Mouse (Mus musculus) kidney, postnatal 14 days (tissue): Measurements from ENCODE around the gene Lims1.

Experiments
- DNase-seq: peaks from one replicate; pipeline ENCODE4 v3.0.0; 2022; ENCODE audit warnings: mixed read lengths

Lims1 gene

GRCm38 (mm10) chr10:58386997-58387396 lies 63.7 kb downstream of the Lims1 start:
- DNase-seq = no peak

DNA sequence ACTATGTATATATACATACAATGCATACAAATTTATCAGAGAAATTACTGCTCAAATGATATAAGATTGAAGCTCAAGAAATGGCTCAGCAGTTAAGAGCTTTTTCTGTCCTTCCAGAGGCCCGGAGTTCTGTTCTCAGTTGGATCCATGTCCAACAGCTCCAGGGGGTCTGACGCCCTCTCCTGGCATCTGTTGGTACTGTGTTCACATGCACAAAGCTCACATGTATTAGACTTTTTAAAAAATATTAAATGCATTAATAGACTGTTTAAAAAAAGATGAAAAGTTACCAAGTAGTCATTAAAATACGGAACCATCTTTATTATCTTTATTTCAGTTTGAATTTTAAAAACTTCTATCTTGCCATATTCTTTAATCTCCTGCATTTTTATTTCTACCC lies 65.4 kb downstream of the Lims1 start:
- DNase-seq = no peak

DNA sequence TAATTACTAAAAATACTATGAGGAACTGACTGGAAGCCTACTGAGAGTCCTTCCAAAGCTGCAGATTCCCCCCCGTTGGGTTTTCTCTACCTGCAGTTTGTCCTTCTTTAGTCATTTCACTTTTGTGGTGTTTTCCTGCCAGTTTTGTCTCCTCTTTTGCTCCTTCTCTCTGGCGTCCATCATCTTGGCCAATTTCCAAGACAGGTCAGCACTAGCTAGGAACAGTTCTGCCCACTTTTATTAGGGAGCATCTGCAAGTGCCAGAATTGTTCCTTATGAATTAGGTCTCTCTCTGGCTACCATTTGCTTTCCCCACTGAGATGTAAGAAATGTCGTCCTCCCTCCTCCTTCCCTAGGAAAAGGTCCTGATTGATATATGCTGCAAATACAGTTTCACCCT lies 65.9 kb downstream of the Lims1 start:
- DNase-seq = no peak

GRCm38 (mm10) chr10:58392435-58392834 lies 69.2 kb downstream of the Lims1 start:
- no peak for DNase-seq

GRCm38 (mm10) chr10:58393026-58394014 lies 70.1 kb downstream of the Lims1 start:
- DNase-seq = no peak

GRCm38 (mm10) chr10:58394170-58394569 lies 70.9 kb downstream of the Lims1 start:
- DNase-seq = peak; percentile 45

GRCm38 (mm10) chr10:58395315-58395714 lies 72.0 kb downstream of the Lims1 start:
- no peak for DNase-seq

- DNase-seq = no peak
Observed at GRCm38 (mm10) chr10:58395723-58396122, 72.5 kb downstream of the Lims1 start.

DNA sequence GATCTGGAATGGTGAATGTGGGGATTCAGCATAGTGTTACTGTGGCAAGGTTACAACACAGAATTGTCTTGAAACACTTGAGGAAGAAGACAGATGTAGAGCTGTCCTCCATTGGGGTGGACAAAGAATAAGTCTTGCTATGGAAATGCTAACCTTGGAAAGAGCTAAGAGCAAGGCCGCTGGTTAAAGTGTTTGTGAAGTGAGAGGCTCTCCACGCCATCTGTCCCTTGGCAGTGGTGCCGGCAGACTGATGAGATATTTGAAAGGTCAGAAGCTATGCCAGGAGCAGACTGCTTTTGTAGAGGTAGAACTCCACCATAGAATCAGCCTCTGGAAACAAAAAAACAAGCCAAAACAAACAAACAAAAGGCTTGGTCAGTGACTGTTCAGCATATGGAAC lies 73.3 kb downstream of the Lims1 start:
- no peak for DNase-seq

DNA sequence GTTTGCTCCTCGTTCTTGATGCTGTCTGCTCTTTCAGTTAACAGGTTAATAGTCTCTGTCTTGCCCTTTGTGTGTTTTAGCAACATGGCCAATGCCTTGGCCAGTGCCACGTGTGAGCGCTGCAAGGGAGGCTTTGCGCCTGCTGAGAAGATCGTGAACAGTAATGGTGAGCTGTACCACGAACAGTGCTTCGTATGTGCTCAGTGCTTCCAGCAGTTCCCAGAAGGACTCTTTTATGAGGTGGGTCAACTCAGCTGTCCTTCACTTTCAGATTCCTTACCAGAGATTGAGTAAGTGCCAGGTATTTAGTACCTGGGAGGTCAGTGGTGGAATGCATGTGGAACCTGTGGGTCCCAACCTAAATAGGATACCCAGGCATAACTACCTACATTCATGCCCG lies 75.7 kb downstream of the Lims1 start:
- DNase-seq = no peak

DNA sequence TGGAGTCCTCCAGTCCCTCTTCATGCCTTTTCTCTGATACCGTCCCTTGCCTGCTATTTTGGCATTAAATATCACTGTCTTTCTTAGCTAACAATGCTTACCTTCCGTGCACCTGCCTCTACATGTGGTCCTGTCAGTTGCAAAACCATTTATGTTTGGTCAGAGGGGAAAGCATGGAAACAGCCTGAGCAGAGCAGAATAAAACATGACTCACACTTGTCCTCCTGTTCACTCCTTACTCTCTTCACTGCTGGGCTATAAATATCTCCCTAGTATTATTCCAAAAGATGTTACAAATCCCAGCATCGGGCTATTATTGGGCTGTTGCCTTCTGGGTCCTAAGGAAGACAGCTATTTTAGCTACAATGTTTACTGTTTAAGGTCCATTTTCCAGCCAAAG lies 78.6 kb downstream of the Lims1 start:
- no peak for DNase-seq

DNA sequence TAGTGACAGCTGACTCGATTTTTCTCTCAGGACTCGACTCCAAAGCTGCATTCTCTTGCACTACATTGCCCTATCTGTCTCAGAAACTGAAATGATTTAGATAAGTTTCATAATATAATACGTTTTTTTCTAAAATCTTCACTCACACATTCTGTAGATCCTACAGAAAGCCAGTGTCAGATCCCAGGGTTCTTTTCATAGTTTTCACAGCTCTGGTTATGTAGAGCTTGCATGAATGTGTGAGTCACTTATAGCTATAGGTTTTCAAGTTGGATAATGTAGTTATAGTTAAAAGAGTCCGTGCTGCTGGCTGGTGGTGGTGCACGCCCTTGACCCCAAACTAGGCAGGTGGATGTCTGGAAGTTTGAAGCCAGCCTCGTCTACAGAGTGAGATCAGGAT lies 81.4 kb downstream of the Lims1 start:
- DNase-seq = no peak

- peak; percentile 19 for DNase-seq
Observed at GRCm38 (mm10) chr10:58405285-58405948, 82.2 kb downstream of the Lims1 start.

GRCm38 (mm10) chr10:58405949-58406305 lies 82.7 kb downstream of the Lims1 start:
- DNase-seq = peak; percentile 47

- DNase-seq = no peak
Observed at GRCm38 (mm10) chr10:58412331-58412730, 89.1 kb downstream of the Lims1 start.

DNA sequence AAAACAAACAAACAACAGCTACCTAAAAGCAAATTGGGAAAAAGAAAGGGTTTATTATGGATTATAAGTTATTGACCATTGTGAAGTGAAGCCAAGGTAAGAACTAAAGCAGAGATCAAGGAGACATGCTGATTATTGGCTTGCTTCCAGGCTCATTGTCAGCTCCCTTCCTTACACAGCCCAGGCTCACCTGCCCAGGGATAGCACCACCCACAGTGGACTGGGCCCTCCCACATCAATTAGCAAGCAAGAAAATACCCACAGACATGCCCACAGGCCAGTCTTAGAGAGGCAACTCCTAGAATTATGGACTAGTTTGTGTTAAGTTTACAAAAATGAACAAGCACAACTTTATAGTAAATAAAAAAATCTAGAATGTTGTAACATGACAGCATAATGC lies 89.6 kb downstream of the Lims1 start:
- DNase-seq = no peak

DNA sequence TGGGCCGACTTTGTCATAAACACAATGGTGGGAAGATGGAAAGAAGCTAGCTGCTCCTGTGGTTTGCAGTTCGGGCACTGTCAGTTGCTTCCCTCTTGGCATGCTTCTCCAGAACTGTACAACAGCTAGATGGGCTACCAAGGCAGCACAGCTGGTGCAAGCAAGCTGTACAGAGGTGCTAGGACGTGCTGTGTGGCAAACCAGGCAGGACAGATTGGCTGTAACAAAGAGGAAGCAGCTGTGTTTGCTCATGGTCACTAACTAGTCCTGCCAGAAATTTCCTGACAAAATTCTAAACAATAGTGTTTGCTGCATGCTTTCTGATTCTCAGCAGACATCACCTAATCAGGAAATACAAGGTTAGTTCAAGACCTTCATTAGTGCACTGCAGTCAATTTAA lies 93.4 kb downstream of the Lims1 start:
- no peak for DNase-seq

GRCm38 (mm10) chr10:58418290-58418971 lies 95.2 kb downstream of the Lims1 start:
- DNase-seq = no peak

DNA sequence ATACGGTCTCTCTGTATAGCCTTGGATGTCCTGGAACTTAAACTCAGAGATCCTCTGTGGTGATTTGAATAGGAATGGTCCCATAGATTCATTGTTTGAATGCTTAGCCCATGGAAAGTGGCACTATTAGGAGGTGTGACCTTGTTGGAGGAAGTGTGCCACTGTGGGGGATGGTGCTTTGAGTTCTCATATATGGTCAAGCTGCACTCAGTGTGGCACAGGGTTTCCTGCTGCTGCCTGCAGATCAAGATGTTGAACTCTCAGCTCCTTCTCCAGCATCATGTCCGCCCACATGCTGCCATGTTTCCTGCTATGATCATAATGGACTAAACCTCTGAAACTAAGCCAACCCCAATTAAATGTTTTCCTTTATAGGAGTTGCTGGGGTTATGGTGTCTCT lies 104.7 kb downstream of the Lims1 start:
- DNase-seq = no peak

GRCm38 (mm10) chr10:58445850-58446249 lies 122.6 kb downstream of the Lims1 start:
- DNase-seq = no peak

DNA sequence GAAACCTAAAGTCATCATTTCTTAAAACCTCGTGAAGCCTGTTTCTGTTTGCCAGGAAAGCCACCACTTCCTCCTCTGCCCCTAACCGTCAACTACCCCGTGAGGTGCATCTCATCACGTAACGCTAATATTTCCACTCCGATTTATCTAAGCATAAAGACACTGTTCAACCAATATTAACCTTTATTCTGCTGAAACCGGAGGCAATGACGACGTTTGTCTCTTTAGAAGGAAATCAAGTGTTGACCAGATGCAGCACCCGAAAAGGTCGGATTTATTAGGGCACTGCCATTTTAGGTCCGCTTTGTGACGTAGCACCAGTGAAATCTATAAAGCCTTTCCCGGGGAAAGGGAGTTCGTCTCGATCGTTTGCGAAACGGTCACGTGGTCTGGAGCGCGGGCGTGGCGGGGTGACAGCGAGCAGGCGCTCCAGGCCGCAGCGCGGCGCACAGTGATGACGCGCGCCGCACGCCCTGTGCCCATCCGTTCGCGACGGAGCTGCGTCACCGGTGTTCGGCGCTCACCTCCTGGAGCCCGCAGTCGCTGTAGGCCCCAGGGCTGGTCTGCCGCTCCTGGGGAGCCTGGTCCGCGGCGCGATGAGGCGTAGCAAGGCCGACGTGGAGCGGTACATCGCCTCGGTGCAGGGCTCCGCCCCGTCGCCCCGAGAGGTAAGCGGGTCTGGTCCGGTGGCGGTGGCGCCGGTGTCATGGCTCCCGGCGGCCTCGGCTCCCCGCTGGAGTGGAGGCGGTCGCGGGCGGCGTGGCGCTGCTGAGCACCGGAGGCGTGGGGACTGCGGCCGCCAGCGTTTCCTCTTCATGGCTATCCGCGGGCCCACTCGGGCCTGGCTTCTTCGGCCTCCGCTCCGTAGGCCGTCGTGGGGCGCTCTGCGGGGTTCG lies 123.4 kb downstream of the Lims1 start, which contains the start of gene Ranbp2:
TSS of gene Ranbp2 (plus strand) at position 537 of the 896 bp plus-strand sequence.
- DNase-seq = peak; percentile 99

DNA sequence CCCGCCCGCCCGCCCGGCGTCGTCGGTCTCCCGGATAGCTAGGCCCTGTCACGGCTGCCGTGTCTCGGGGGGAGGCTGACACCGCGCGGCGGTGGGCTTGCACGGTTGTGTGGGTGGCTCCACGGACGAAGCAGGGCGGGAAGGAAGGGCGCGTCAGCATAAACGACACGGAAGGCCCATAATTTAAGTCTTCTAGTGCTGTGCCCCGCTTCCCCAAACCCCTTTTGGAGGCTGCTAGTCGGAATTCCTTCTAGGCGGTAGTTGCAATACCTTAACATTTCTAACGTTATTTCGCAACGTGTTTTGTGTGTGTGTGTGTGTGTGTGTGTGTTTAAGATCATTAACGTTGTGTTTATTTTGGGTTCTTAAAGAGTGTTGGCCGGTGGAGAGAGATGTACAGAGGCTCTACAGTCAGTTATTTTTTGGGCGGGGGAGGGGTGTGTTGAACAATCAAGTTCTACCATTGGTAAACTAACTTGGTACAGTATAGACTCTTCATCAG lies 124.1 kb downstream of the Lims1 start:
- DNase-seq = no peak
